Mouse (Mus musculus) olfactory bulb, adult 2 months (tissue): ENCODE data around the gene Lrba.

Experiments used
- CTCF ChIP-seq: fragments of 200-500 bp; IDR thresholded peaks from 2 replicates; pipeline ENCODE4 v1.5.1; 2012; ENCODE audit warnings: low read depth, mild to moderate bottlenecking, low read length, moderate library complexity; ENCODE audit not compliant: insufficient read depth
- POLR2A ChIP-seq: fragments of 200-500 bp; IDR thresholded peaks from 2 replicates; pipeline ENCODE4 v1.6.1; 2012; ENCODE audit warnings: mild to moderate bottlenecking, low read depth, low read length, moderate library complexity; ENCODE audit not compliant: insufficient read depth

GRCm38 (mm10) chr3:86294866-86295265 lies 70.4 kb downstream of the Lrba start:
- no peak for TF ChIP-seq POLR2A
- TF ChIP-seq CTCF, result no peak
